Mouse (Mus musculus) liver, embryonic 13.5 days (tissue): ENCODE data around the gene Hyal1. TPM values are rescaled to one million over a fixed set of nuclear protein-coding genes. Genes with fewer than 3 reads are reported as not detected.

ENCODE experiments used
- ATAC-seq: fragments of 200-750 bp; cut with Nextera tagmentation; 2 replicates; pipeline ENCODE4 v1.8.0; 2017; ENCODE audit warnings: low read depth, mild to moderate bottlenecking, moderate number of reproducible peaks, moderate library complexity
- DNase-seq: peaks from one replicate; pipeline ENCODE4 v3.0.0; 2022
- H3K27ac ChIP-seq: fragments of 300-500 bp; sonication (generic); 2 replicates; pipeline ENCODE4 v1.5.1; 2015; ENCODE audit warnings: moderate library complexity, mild to moderate bottlenecking, inconsistent platforms
- H3K27me3 ChIP-seq: fragments of 300-500 bp; sonication (generic); 2 replicates; pipeline ENCODE4 v1.6.1; 2015; ENCODE audit warnings: mild to moderate bottlenecking, inconsistent platforms
- H3K36me3 ChIP-seq: fragments of 300-500 bp; sonication (generic); 2 replicates; pipeline ENCODE4 v1.6.1; 2015; ENCODE audit warnings: mild to moderate bottlenecking, inconsistent platforms
- H3K4me1 ChIP-seq: fragments of 300-500 bp; sonication (generic); replicated peaks from 2 replicates; pipeline ENCODE4 v1.6.1; 2015; ENCODE audit warnings: inconsistent platforms
- H3K4me2 ChIP-seq: fragments of 300-500 bp; sonication (generic); 2 replicates; pipeline ENCODE4 v1.6.1; 2015; ENCODE audit warnings: inconsistent platforms, mild to moderate bottlenecking, moderate library complexity
- H3K4me3 ChIP-seq: fragments of 300-500 bp; sonication (generic); replicated peaks from 2 replicates; pipeline ENCODE4 v1.5.1; 2015; ENCODE audit warnings: mild to moderate bottlenecking, inconsistent platforms
- H3K9ac ChIP-seq: fragments of 300-500 bp; sonication (generic); 2 replicates; pipeline ENCODE4 v1.6.1; 2015; ENCODE audit warnings: mild to moderate bottlenecking, inconsistent platforms
- H3K9me3 ChIP-seq: fragments of 300-500 bp; sonication (generic); replicated peaks from 2 replicates; pipeline ENCODE4 v1.6.1; 2016; ENCODE audit warnings: inconsistent platforms
- WGBS: fragments of 180-500 bp; shearing (Covaris S2); methylation state at CpG from one replicate; pipeline ENCODE4 v1.1.7; 2015; ENCODE audit not compliant: insufficient replicate concordance; 5-methylcytosine and 5-hydroxymethylcytosine counted together
- polyA plus RNA-seq: library from polyadenylated mRNA; unstranded; fragments of >200 nt; fragmentation: Nextera tagmentation; extraction: Ambion mirVana; gene quantifications from 2 replicates; pipeline ENCODE4 v1.2.1, GENCODE M21; 2015

Gene Hyal1
- polyA plus RNA-seq, 1 experiment from 2014 or later = 2.6 TPM

GRCm38 (mm10) chr9:107625351-107626128 is 48.8 kb downstream of the Hyal1 start:
- WGBS = 85% methylated on average over 12 of the region's 12 CpGs
- peaks cover 60% of the 10 kb centered on the region for H3K36me3 ChIP-seq
- peaks cover 74% of the 10 kb centered on the region for H3K4me1 ChIP-seq
- DNase-seq (no peak), ATAC-seq (no peak)
- H3K4me2 ChIP-seq = no peak overlapping the region
- 0 out of 2 replicates have a peak overlapping the region, but pooled peaks have one; percentile 31 for H3K27ac ChIP-seq
- H3K9ac ChIP-seq = peak overlapping the region; percentile 57; the same call in 1 of the 2 replicates
- H3K27me3 ChIP-seq = no peaks in the 10 kb centered on the region
- no peak overlapping the region for H3K4me3 ChIP-seq
- no peaks in the 10 kb centered on the region for H3K9me3 ChIP-seq

- Histone ChIP-seq H3K27me3 (no peaks in the 10 kb centered on the region), H3K4me1 (peaks cover 80% of the 10 kb centered on the region), H3K9ac (peak overlapping the region; percentile 57), H3K4me2 (peak overlapping the region; percentile 42), H3K36me3 (peaks cover 64% of the 10 kb centered on the region), H3K9me3 (no peaks in the 10 kb centered on the region), H3K4me3 (peak overlapping the region; percentile 14; the same call in 1 of the 2 replicates), H3K27ac (peak overlapping the region; percentile 94)
- ATAC-seq (peak; percentile 49), DNase-seq (no peak)
- WGBS = 42% methylated on average over 15 of the region's 15 CpGs
Observed at GRCm38 (mm10) chr9:107626158-107626843, 49.6 kb downstream of the Hyal1 start.

GRCm38 (mm10) chr9:107626844-107627277 is 50.1 kb downstream of the Hyal1 start:
- H3K36me3 ChIP-seq = peaks cover 68% of the 10 kb centered on the region
- peaks cover 86% of the 10 kb centered on the region for H3K4me1 ChIP-seq
- peak overlapping the region; percentile 42 for H3K4me2 ChIP-seq
- H3K9me3 ChIP-seq = no peaks in the 10 kb centered on the region
- H3K27ac ChIP-seq = peak overlapping the region; percentile 94
- H3K4me3 ChIP-seq = no peak overlapping the region
- ATAC-seq (peak; percentile 47), DNase-seq (peak; percentile 60)
- H3K9ac ChIP-seq = peak overlapping the region; percentile 57
- no peaks in the 10 kb centered on the region for H3K27me3 ChIP-seq
- 0% methylated on average over 2 of the region's 2 CpGs for WGBS

GRCm38 (mm10) chr9:107627387-107628255 is 50.9 kb downstream of the Hyal1 start:
- DNase-seq = no peak

GRCm38 (mm10) chr9:107628721-107629410 is 52.1 kb downstream of the Hyal1 start:
- H3K27me3 ChIP-seq = no peaks in the 10 kb centered on the region
- peak overlapping the region; percentile 49 for H3K4me2 ChIP-seq
- peaks cover 100% of the 10 kb centered on the region for H3K4me1 ChIP-seq
- DNase-seq = no peak
- peak overlapping the region; percentile 94 for H3K27ac ChIP-seq
- H3K9me3 ChIP-seq = no peaks in the 10 kb centered on the region
- H3K9ac ChIP-seq = peak overlapping the region; percentile 51
- no peak for ATAC-seq
- peaks cover 53% of the 10 kb centered on the region for H3K36me3 ChIP-seq
- no peak overlapping the region; the same call in 1 of the 2 replicates for H3K4me3 ChIP-seq
- WGBS = 51% methylated on average over 15 of the region's 15 CpGs

More at GRCm38 (mm10) chr9:107627387-107628255, 50.9 kb downstream of the Hyal1 start:
- Histone ChIP-seq H3K4me3 (0 out of 2 replicates have a peak overlapping the region, but pooled peaks have one; percentile 6), H3K4me1 (peaks cover 93% of the 10 kb centered on the region), H3K27me3 (no peaks in the 10 kb centered on the region), H3K27ac (peak overlapping the region; percentile 94), H3K4me2 (peak overlapping the region; percentile 49), H3K9ac (peak overlapping the region; percentile 57), H3K36me3 (peaks cover 63% of the 10 kb centered on the region), H3K9me3 (no peaks in the 10 kb centered on the region)
- ATAC-seq = no peak
- 37% methylated on average over 20 of the region's 20 CpGs for WGBS

- Histone ChIP-seq H3K4me3 (no peak overlapping the region; the same call in 1 of the 2 replicates), H3K27me3 (no peaks in the 10 kb centered on the region), H3K4me2 (peak overlapping the region; percentile 49), H3K9me3 (no peaks in the 10 kb centered on the region), H3K27ac (peak overlapping the region; percentile 94), H3K9ac (peak overlapping the region; percentile 51), H3K4me1 (peaks cover 100% of the 10 kb centered on the region), H3K36me3 (peaks cover 49% of the 10 kb centered on the region)
- ATAC-seq (no peak), DNase-seq (no peak)
- 10% methylated on average over 4 of the region's 4 CpGs for WGBS
Observed at GRCm38 (mm10) chr9:107629411-107629730, 52.6 kb downstream of the Hyal1 start.

- Histone ChIP-seq H3K27me3 (no peaks in the 10 kb centered on the region), H3K27ac (peak overlapping the region; percentile 94), H3K9ac (peak overlapping the region; percentile 51), H3K4me3 (no peak overlapping the region; the same call in 1 of the 2 replicates), H3K36me3 (peaks cover 43% of the 10 kb centered on the region), H3K4me1 (peaks cover 96% of the 10 kb centered on the region), H3K4me2 (peak overlapping the region; percentile 49), H3K9me3 (no peaks in the 10 kb centered on the region)
- no peak for DNase-seq
- 43% methylated on average over 14 of the region's 14 CpGs for WGBS
- no peak for ATAC-seq
Observed at GRCm38 (mm10) chr9:107629901-107630425, 53.2 kb downstream of the Hyal1 start.

GRCm38 (mm10) chr9:107630576-107630975 is 53.8 kb downstream of the Hyal1 start:
- Histone ChIP-seq H3K4me3 (no peak overlapping the region), H3K4me1 (peaks cover 91% of the 10 kb centered on the region), H3K27ac (peak overlapping the region; percentile 94), H3K27me3 (no peaks in the 10 kb centered on the region), H3K9me3 (no peaks in the 10 kb centered on the region), H3K36me3 (peaks cover 37% of the 10 kb centered on the region), H3K9ac (peak overlapping the region; percentile 39; the same call in 1 of the 2 replicates), H3K4me2 (peak overlapping the region; percentile 49)
- 42% methylated on average over 4 of the region's 4 CpGs for WGBS
- no peak for DNase-seq
- no peak for ATAC-seq
